Mouse (Mus musculus): ENCODE measurements around the gene Lsm5. TPM values are rescaled to one million over a fixed set of nuclear protein-coding genes. Genes with fewer than 3 reads are reported as not detected.

Gene Lsm5
- polyA plus RNA-seq (2014; fragmentation: Nextera tagmentation; extraction: Ambion mirVana) = 103 and 104 TPM in 2 replicates

DNA sequence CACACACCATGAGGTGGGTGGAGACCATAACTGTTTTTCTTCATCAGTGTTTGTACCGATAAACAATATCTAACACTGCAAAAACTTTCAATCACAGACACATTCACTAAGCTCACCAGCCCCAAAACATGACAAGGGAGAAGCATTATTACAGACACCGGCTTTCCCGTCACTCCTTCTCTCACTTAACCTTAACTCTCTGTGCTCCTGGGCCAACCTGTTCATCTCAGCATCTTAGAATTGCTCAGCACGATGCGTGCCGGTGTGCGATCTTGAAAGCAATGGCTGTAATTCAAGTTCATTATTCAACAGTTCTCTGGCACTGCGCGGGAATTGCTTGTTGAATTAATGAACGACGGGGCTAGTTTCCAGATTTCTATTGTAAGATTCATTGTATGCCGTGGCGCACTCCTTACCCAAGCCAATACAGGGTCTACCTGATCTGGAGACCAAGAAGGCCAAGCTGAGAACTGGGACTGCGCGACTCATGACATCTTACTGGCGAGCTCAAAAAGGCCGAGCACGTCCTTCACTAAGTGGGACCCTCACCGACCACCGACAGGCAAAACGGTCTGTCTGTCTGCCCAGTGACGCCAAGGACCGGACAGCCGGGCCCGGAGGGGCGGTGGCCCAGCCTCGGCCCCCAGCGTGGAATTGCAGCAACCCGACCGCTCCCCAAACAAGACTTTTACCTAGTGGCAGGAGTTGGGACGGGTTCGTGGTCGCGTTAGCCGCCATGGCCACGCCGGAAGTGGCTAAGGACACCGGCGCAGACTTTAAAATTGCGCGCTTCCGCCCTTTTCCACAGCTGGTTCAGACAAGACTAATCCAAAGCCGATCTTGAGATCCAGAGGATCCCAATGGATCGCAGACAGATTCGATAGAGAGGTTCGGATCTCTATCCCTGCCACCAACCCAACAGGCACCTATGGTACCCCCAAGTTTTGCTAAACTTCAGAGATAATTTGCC lies at the start of gene Lsm5:
Gene Lsm5 (minus strand): TSS at position 780 of the 970 bp plus-strand sequence.
- under 1% methylated on average over 46 of the region's 46 CpGs for WGBS

GRCm38 (mm10) chr6:56753719-56754118 lies 49.2 kb upstream of the Lsm5 start:
- H3K27me3 ChIP-seq (ENCODE audit: control insufficient read depth, insufficient read depth, low read length) = no peaks in the 10 kb centered on the region
- no peak overlapping the region for H3K4me3 ChIP-seq (replicated peaks; ENCODE audit: low read depth, low read length)
- H3K9ac ChIP-seq (replicated peaks; ENCODE audit: low read length) = no peak overlapping the region
- no peak overlapping the region for H3K27ac ChIP-seq (replicated peaks; ENCODE audit: low read depth, low read length)
- H3K4me1 ChIP-seq (ENCODE audit: control insufficient read depth, insufficient read depth, low read length) = no peaks in the 10 kb centered on the region
- H3K4me2 ChIP-seq (ENCODE audit: low read length) = no peak overlapping the region
- WGBS = 96% methylated on average over 3 of the region's 3 CpGs
- DNase-seq (no peak), ATAC-seq (ENCODE audit: low FRiP score, low TSS enrichment) (no peak)
- H3K36me3 ChIP-seq (ENCODE audit: control insufficient read depth, insufficient read depth, low read length) = peaks cover 63% of the 10 kb centered on the region
- H3K9me3 ChIP-seq (ENCODE audit: control insufficient read depth, low read length) = no peaks in the 10 kb centered on the region

More for the DNA sequence above, at the start of gene Lsm5:
- Histone ChIP-seq H3K4me3 (replicated peaks; ENCODE audit: low read depth, low read length) (peak within 1 kb of the TSS; percentile 70), H3K9me3 (ENCODE audit: control insufficient read depth, low read length) (no peaks in the 10 kb centered on the region), H3K36me3 (ENCODE audit: control insufficient read depth, insufficient read depth, low read length) (0 out of 2 replicates have a peak, but pooled peaks cover 3% of the 10 kb centered on the region), H3K27me3 (ENCODE audit: control insufficient read depth, insufficient read depth, low read length) (no peaks in the 10 kb centered on the region), H3K4me1 (ENCODE audit: control insufficient read depth, insufficient read depth, low read length) (peaks cover 6% of the 10 kb centered on the region), H3K9ac (replicated peaks; ENCODE audit: low read length) (peak within 1 kb of the TSS; percentile 52), H3K27ac (replicated peaks; ENCODE audit: low read depth, low read length) (peak within 1 kb of the TSS; percentile 52; the same call in 1 of the 2 replicates), H3K4me2 (ENCODE audit: low read length) (peak within 1 kb of the TSS; percentile 87)
- ATAC-seq (ENCODE audit: low FRiP score, low TSS enrichment) = peak; percentile 91
- peak; percentile 97 for DNase-seq

- Histone ChIP-seq H3K36me3 (ENCODE audit: control insufficient read depth, insufficient read depth, low read length) (peaks cover 39% of the 10 kb centered on the region), H3K27me3 (ENCODE audit: control insufficient read depth, insufficient read depth, low read length) (no peaks in the 10 kb centered on the region), H3K4me1 (ENCODE audit: control insufficient read depth, insufficient read depth, low read length) (no peaks in the 10 kb centered on the region), H3K4me2 (ENCODE audit: low read length) (no peak overlapping the region), H3K9ac (replicated peaks; ENCODE audit: low read length) (no peak overlapping the region), H3K27ac (replicated peaks; ENCODE audit: low read depth, low read length) (0 out of 2 replicates have a peak overlapping the region, but pooled peaks have one; percentile 13), H3K4me3 (replicated peaks; ENCODE audit: low read depth, low read length) (no peak overlapping the region), H3K9me3 (ENCODE audit: control insufficient read depth, low read length) (no peaks in the 10 kb centered on the region)
- ATAC-seq (ENCODE audit: low FRiP score, low TSS enrichment) (no peak), DNase-seq (peak; percentile 76)
- 57% methylated on average over 5 of the region's 5 CpGs for WGBS
Observed at GRCm38 (mm10) chr6:56745950-56746543, 41.5 kb upstream of the Lsm5 start.

GRCm38 (mm10) chr6:56732545-56732944 lies 28.0 kb upstream of the Lsm5 start:
- no peak for ATAC-seq (ENCODE audit: low FRiP score, low TSS enrichment)
- DNase-seq = no peak
- Histone ChIP-seq H3K4me1 (ENCODE audit: control insufficient read depth, insufficient read depth, low read length) (no peaks in the 10 kb centered on the region), H3K9ac (replicated peaks; ENCODE audit: low read length) (no peak overlapping the region), H3K4me2 (ENCODE audit: low read length) (no peak overlapping the region), H3K4me3 (replicated peaks; ENCODE audit: low read depth, low read length) (no peak overlapping the region), H3K27ac (replicated peaks; ENCODE audit: low read depth, low read length) (no peak overlapping the region), H3K27me3 (ENCODE audit: control insufficient read depth, insufficient read depth, low read length) (no peaks in the 10 kb centered on the region), H3K9me3 (ENCODE audit: control insufficient read depth, low read length) (no peaks in the 10 kb centered on the region), H3K36me3 (ENCODE audit: control insufficient read depth, insufficient read depth, low read length) (peaks cover 81% of the 10 kb centered on the region)
- WGBS = 81% methylated on average over 2 of the region's 2 CpGs

GRCm38 (mm10) chr6:56720877-56721276 lies 16.4 kb upstream of the Lsm5 start:
- Histone ChIP-seq H3K27ac (replicated peaks; ENCODE audit: low read depth, low read length) (no peak overlapping the region), H3K36me3 (ENCODE audit: control insufficient read depth, insufficient read depth, low read length) (peaks cover 22% of the 10 kb centered on the region), H3K4me3 (replicated peaks; ENCODE audit: low read depth, low read length) (no peak overlapping the region), H3K4me1 (ENCODE audit: control insufficient read depth, insufficient read depth, low read length) (peaks cover 13% of the 10 kb centered on the region), H3K27me3 (ENCODE audit: control insufficient read depth, insufficient read depth, low read length) (no peaks in the 10 kb centered on the region), H3K9ac (replicated peaks; ENCODE audit: low read length) (no peak overlapping the region), H3K4me2 (ENCODE audit: low read length) (no peak overlapping the region), H3K9me3 (ENCODE audit: control insufficient read depth, low read length) (no peaks in the 10 kb centered on the region)
- ATAC-seq (ENCODE audit: low FRiP score, low TSS enrichment) = no peak
- 59% methylated on average over 3 of the region's 3 CpGs for WGBS
- DNase-seq = peak; percentile 20

DNA sequence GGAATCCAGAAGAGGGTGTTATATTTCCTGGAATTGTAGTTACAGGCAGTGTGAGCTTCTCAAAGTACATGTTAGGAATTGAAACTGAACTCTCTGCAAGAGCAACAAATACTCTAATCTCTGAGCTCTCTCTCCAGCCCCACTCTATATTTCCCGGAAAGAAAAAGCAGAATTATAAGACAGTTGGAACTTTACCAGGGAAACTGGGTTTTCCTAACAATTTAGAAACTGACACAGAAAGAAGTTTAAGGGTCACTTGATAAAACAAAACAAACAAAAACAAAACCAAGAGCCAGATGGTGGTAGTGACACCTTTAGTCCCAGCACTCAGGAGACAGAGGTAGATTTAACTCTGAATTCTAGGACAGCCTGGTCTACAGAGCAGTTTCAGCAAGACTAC lies 14.6 kb upstream of the Lsm5 start:
- Histone ChIP-seq H3K9ac (replicated peaks; ENCODE audit: low read length) (no peak overlapping the region), H3K36me3 (ENCODE audit: control insufficient read depth, insufficient read depth, low read length) (peaks cover 9% of the 10 kb centered on the region; the same call in 1 of the 2 replicates), H3K27me3 (ENCODE audit: control insufficient read depth, insufficient read depth, low read length) (no peaks in the 10 kb centered on the region), H3K9me3 (ENCODE audit: control insufficient read depth, low read length) (no peaks in the 10 kb centered on the region), H3K27ac (replicated peaks; ENCODE audit: low read depth, low read length) (no peak overlapping the region), H3K4me1 (ENCODE audit: control insufficient read depth, insufficient read depth, low read length) (peaks cover 13% of the 10 kb centered on the region), H3K4me2 (ENCODE audit: low read length) (no peak overlapping the region), H3K4me3 (replicated peaks; ENCODE audit: low read depth, low read length) (no peak overlapping the region)
- 98% methylated on average over 1 of the region's 1 CpGs for WGBS
- DNase-seq = no peak
- ATAC-seq (ENCODE audit: low FRiP score, low TSS enrichment) = no peak

GRCm38 (mm10) chr6:56715270-56715666 lies 10.8 kb upstream of the Lsm5 start:
- peaks cover 13% of the 10 kb centered on the region for H3K4me1 ChIP-seq (ENCODE audit: control insufficient read depth, insufficient read depth, low read length)
- WGBS = under 1% methylated on average over 25 of the region's 25 CpGs
- peak overlapping the region; percentile 96 for H3K27ac ChIP-seq (replicated peaks; ENCODE audit: low read depth, low read length)
- H3K9ac ChIP-seq (replicated peaks; ENCODE audit: low read length) = peak overlapping the region; percentile 54
- ATAC-seq (ENCODE audit: low FRiP score, low TSS enrichment) (no peak; the same call in none of the 2 replicates), DNase-seq (peak; percentile 85)
- peak overlapping the region; percentile 75 for H3K4me3 ChIP-seq (replicated peaks; ENCODE audit: low read depth, low read length)
- H3K27me3 ChIP-seq (ENCODE audit: control insufficient read depth, insufficient read depth, low read length) = no peaks in the 10 kb centered on the region
- H3K36me3 ChIP-seq (ENCODE audit: control insufficient read depth, insufficient read depth, low read length) = no peaks in the 10 kb centered on the region
- peak overlapping the region; percentile 75 for H3K4me2 ChIP-seq (ENCODE audit: low read length)
- no peaks in the 10 kb centered on the region for H3K9me3 ChIP-seq (ENCODE audit: control insufficient read depth, low read length)

DNA sequence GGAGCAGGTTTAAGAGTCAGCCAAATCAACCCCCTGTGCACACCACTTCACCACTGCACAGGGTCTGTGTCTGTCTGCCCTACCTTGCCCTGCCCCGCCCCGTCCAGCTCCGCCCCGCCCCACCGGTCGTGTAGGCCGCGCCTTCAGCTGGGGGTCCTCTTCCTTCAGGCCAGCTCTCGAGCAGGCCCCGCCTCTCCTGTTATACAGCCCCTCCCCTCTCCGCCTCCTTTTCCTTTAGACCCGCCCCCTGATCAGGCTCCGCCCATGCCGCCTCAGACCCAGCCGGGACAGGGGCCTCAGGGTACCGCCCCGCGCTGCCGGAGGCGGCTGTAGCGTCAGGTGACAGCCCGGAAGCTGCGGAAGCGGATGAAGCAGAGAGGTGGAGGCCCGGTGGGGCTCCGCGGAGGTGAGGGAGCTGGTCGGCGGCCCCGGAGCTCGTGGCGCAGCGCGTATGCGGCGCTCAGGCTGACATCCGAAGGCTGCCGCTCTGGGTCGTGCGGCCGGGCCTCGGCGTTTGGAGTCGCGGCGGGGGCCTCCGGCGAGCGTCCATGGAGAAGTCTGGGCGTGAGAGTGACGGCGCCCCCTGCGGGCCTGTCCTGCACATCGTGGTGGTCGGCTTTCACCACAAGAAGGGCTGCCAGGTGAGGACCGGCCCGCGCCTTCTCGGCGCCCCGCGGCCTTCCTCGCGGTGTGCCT lies 10.2 kb upstream of the Lsm5 start, which contains the start of gene Avl9:
Gene Avl9 (plus strand): TSS at position 326 of the 696 bp plus-strand sequence.
- DNase-seq = peak; percentile 96
- Histone ChIP-seq H3K9me3 (ENCODE audit: control insufficient read depth, low read length) (no peaks in the 10 kb centered on the region), H3K36me3 (ENCODE audit: control insufficient read depth, insufficient read depth, low read length) (no peaks in the 10 kb centered on the region), H3K4me3 (replicated peaks; ENCODE audit: low read depth, low read length) (peak within 1 kb of the TSS; percentile 75), H3K4me1 (ENCODE audit: control insufficient read depth, insufficient read depth, low read length) (peaks cover 13% of the 10 kb centered on the region), H3K27ac (replicated peaks; ENCODE audit: low read depth, low read length) (peak within 1 kb of the TSS; percentile 96), H3K9ac (replicated peaks; ENCODE audit: low read length) (peak within 1 kb of the TSS; percentile 54), H3K27me3 (ENCODE audit: control insufficient read depth, insufficient read depth, low read length) (no peaks in the 10 kb centered on the region), H3K4me2 (ENCODE audit: low read length) (peak within 1 kb of the TSS; percentile 75)
- peak; percentile 97 for ATAC-seq (ENCODE audit: low FRiP score, low TSS enrichment)
- whole genome bisulfite sequencing = under 1% methylated on average over 64 of the region's 64 CpGs

Measured in midbrain, embryonic 14.5 days (tissue).